Mouse (Mus musculus) bone marrow, adult 2 months (tissue): ENCODE measurements around the gene Nod2. TPM values are rescaled to one million over a fixed set of nuclear protein-coding genes. Genes with fewer than 3 reads are reported as not detected.

Source experiments
- H3K27ac ChIP-seq: fragments of 200-500 bp; 2 replicates; pipeline ENCODE4 v1.5.1; 2012; ENCODE audit warnings: low read depth, mild to moderate bottlenecking, control low read depth, inconsistent platforms, low read length; ENCODE audit not compliant: control insufficient read depth, poor library complexity, insufficient read depth
- H3K4me1 ChIP-seq: fragments of 200-500 bp; 2 replicates; pipeline ENCODE4 v1.6.1; 2011; ENCODE audit warnings: low read length; ENCODE audit not compliant: control insufficient read depth, insufficient read depth
- H3K4me3 ChIP-seq: fragments of 200-500 bp; replicated peaks from 2 replicates; pipeline ENCODE3; 2011; ENCODE audit warnings: mild to moderate bottlenecking, low read depth, low read length, control low read depth; ENCODE audit not compliant: control insufficient read depth
- CTCF ChIP-seq: fragments of 200-500 bp; IDR thresholded peaks from 2 replicates; pipeline ENCODE4 v1.5.1; 2011; ENCODE audit warnings: low read length, control low read depth; ENCODE audit not compliant: control insufficient read depth, insufficient read depth
- POLR2A ChIP-seq: fragments of 200-500 bp; IDR thresholded peaks from 2 replicates; pipeline ENCODE4 v1.6.1; 2011; ENCODE audit warnings: low read depth, mild to moderate bottlenecking, control low read depth, low read length, borderline replicate concordance; ENCODE audit not compliant: control insufficient read depth
- WGBS: fragments of 180-500 bp; shearing (Covaris S2); methylation state at CpG from one replicate; pipeline ENCODE4 v1.1.7; 2018; 5-methylcytosine and 5-hydroxymethylcytosine counted together
- polyA plus RNA-seq: library from polyadenylated mRNA; stranded (reverse); fragments of >200 nt; gene quantifications from 2 replicates; pipeline ENCODE4 v1.2.4, GENCODE M21; 2011; ENCODE audit warnings: low replicate concordance; ENCODE audit not compliant: missing spikeins, insufficient read depth, insufficient read length

Gene Nod2
- polyA plus RNA-seq, 1 experiment: 2.6 TPM

DNA sequence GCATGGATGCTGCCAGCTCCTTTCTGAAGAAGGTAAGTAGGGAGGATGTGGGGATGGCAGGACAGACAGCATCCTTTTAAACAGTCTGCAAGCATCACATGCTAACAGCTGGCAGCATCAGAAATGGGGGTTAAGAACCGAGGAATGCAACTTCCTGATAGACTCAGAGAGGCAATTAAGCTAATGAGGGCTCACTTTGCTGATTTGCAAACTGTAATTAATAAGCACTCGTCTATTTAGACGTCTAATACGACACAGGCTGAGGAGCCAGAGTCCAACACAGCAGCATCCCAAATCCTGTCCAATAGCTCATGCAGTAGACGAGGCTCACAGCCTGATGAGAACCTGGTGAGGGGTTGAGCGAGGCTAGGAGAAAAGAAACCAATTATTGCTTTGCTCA, 36.8 kb upstream of the Nod2 start:
- 72% methylated on average over 6 of the region's 6 CpGs for WGBS
- Histone ChIP-seq H3K4me3 (no peak overlapping the region), H3K27ac (no peak overlapping the region), H3K4me1 (no peaks in the 10 kb centered on the region)
- no peak for TF ChIP-seq POLR2A
- TF ChIP-seq CTCF: no peak

GRCm38 (mm10) chr8:88614981-88615380, 32.1 kb upstream of the Nod2 start:
- Histone ChIP-seq H3K4me3 (no peak overlapping the region), H3K4me1 (no peaks in the 10 kb centered on the region; the same call in 1 of the 2 replicates), H3K27ac (no peak overlapping the region)
- 79% methylated on average over 5 of the region's 5 CpGs for WGBS
- TF ChIP-seq POLR2A: no peak
- no peak for TF ChIP-seq CTCF

- no peak for TF ChIP-seq CTCF
- no peak for TF ChIP-seq POLR2A
- no peak overlapping the region for H3K27ac ChIP-seq
- H3K4me1 ChIP-seq: no peaks in the 10 kb centered on the region; the same call in 1 of the 2 replicates
- 22% methylated on average over 5 of the region's 5 CpGs for WGBS
- no peak overlapping the region for H3K4me3 ChIP-seq
Measured at GRCm38 (mm10) chr8:88618612-88619011, 28.5 kb upstream of the Nod2 start.

GRCm38 (mm10) chr8:88619513-88619912, 27.6 kb upstream of the Nod2 start:
- 61% methylated on average over 3 of the region's 3 CpGs for WGBS
- TF ChIP-seq CTCF (peak; percentile 38; the same call in 1 of the 2 replicates), POLR2A (no peak)
- no peak overlapping the region for H3K4me3 ChIP-seq
- no peaks in the 10 kb centered on the region; the same call in 1 of the 2 replicates for H3K4me1 ChIP-seq
- no peak overlapping the region for H3K27ac ChIP-seq

DNA sequence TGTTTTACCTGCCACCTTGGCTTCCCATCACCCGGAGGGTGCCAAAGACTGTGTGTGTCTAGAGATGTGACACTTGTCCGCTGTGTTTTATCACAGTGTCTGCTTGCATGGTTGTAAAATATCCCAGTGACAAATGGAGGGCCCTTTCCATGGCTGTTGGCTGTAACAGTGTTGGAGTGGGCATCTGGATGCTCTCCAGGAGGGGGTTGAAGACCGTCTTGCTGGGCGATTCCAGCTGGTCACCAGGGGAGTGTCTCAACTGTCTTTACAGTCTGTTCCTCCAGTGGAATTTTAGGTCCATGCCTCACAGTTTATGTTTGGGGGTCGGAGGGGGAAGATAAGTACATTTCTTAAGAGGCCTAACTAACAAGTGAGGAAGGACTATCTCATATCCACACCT, 26.2 kb upstream of the Nod2 start:
- 76% methylated on average over 5 of the region's 5 CpGs for WGBS
- no peaks in the 10 kb centered on the region; the same call in 1 of the 2 replicates for H3K4me1 ChIP-seq
- no peak overlapping the region for H3K4me3 ChIP-seq
- H3K27ac ChIP-seq: no peak overlapping the region
- TF ChIP-seq CTCF: no peak

- TF ChIP-seq CTCF (peak; percentile 87), POLR2A (no peak)
Measured at GRCm38 (mm10) chr8:88621408-88621807, 25.7 kb upstream of the Nod2 start.

GRCm38 (mm10) chr8:88623351-88623750, 23.8 kb upstream of the Nod2 start:
- Histone ChIP-seq H3K4me3 (no peak overlapping the region), H3K4me1 (no peaks in the 10 kb centered on the region), H3K27ac (no peak overlapping the region)
- no peak for TF ChIP-seq POLR2A
- no peak for TF ChIP-seq CTCF
- WGBS: 76% methylated on average over 3 of the region's 3 CpGs

More at GRCm38 (mm10) chr8:88621408-88621807, 25.7 kb upstream of the Nod2 start:
- no peaks in the 10 kb centered on the region; the same call in 1 of the 2 replicates for H3K4me1 ChIP-seq
- no peak overlapping the region for H3K4me3 ChIP-seq
- WGBS: 4% methylated on average over 8 of the region's 8 CpGs
- H3K27ac ChIP-seq: no peak overlapping the region

- WGBS: 80% methylated on average over 3 of the region's 3 CpGs
- TF ChIP-seq POLR2A (no peak), CTCF (no peak)
- H3K4me1 ChIP-seq: no peaks in the 10 kb centered on the region
- H3K4me3 ChIP-seq: no peak overlapping the region
- H3K27ac ChIP-seq: no peak overlapping the region
Measured at GRCm38 (mm10) chr8:88624276-88624675, 22.8 kb upstream of the Nod2 start.

- TF ChIP-seq CTCF (no peak), POLR2A (no peak)
- Histone ChIP-seq H3K4me1 (no peaks in the 10 kb centered on the region), H3K27ac (no peak overlapping the region), H3K4me3 (no peak overlapping the region)
- 24% methylated on average over 3 of the region's 3 CpGs for WGBS
Measured at GRCm38 (mm10) chr8:88626433-88626832, 20.7 kb upstream of the Nod2 start.
